Mouse (Mus musculus): ENCODE data around the gene Slc39a10.

- TF ChIP-seq USF2 (IDR thresholded peaks at IDR 0.05; ENCODE audit: borderline replicate concordance in 1 of 2, insufficient read depth in 1 of 2, low read depth in 1 of 2, low read length in 2 of 2) = no peak
- TF ChIP-seq TAL1 (IDR thresholded peaks at IDR 0.05; ENCODE audit: low read length) = no peak
- no peak for TF ChIP-seq POLR2A (IDR thresholded peaks at IDR 0.05; ENCODE audit: control insufficient read depth in 1 of 2, insufficient read depth in 1 of 2, low read depth in 1 of 2, low read length in 2 of 2, poor library complexity in 1 of 2)
- TF ChIP-seq GABPA (IDR thresholded peaks at IDR 0.05; ENCODE audit: low read depth, low read length) = no peak
- no peak for TF ChIP-seq CTCF (IDR thresholded peaks at IDR 0.05 in 2 of 3, conservative IDR thresholded peaks at IDR 0.05 in 1 of 3; ENCODE audit: control insufficient read depth in 1 of 3, insufficient read depth in 1 of 3, low read depth in 2 of 3, low read length in 3 of 3, poor library complexity in 1 of 3, severe bottlenecking in 1 of 3)
- no peak for TF ChIP-seq EP300 (IDR thresholded peaks at IDR 0.05; ENCODE audit: low read depth in 1 of 2, low read length in 2 of 2)
- TF ChIP-seq CHD1 (IDR thresholded peaks at IDR 0.05; ENCODE audit: low read depth, low read length) = no peak
- no peak for TF ChIP-seq TCF12 (IDR thresholded peaks at IDR 0.05; ENCODE audit: low read depth, low read length)
- TF ChIP-seq E2F4 (IDR thresholded peaks at IDR 0.05; ENCODE audit: borderline replicate concordance, low read depth, low read length) = no peak
- no peak for TF ChIP-seq MAZ (IDR thresholded peaks at IDR 0.05; ENCODE audit: low read depth, low read length)
- no peak for TF ChIP-seq ZMIZ1 (IDR thresholded peaks at IDR 0.05; ENCODE audit: low read depth, low read length)
- TF ChIP-seq POLR2AphosphoS2 (IDR thresholded peaks at IDR 0.05; ENCODE audit: low read length) = no peak
- TF ChIP-seq ETS1 (IDR thresholded peaks at IDR 0.05; ENCODE audit: low read depth, low read length) = no peak
These were observed 6.6 kb downstream of the Slc39a10 start for GRCm38 (mm10) chr1:46886091-46886490.
